Mouse (Mus musculus) MEL (cell line): ENCODE measurements around the gene Suclg2.

Source experiments
- CHD1 ChIP-seq: IDR thresholded peaks from 2 replicates; pipeline ENCODE4 v1.6.1; 2012; ENCODE audit warnings: low read depth, mild to moderate bottlenecking, inconsistent platforms, low read length, improper control_type of control experiment
- CTCF ChIP-seq, 3 experiments: IDR thresholded peaks in 2 of 3; conservative IDR thresholded peaks in 1 of 3; 2 replicates each; pipeline ENCODE4 v1.5.1; 2011 to 2012; ENCODE audit warnings: low read length in 3 of 3, low read depth in 2 of 3, mild to moderate bottlenecking in 2 of 3, improper control_type of control experiment in 1 of 3, inconsistent platforms in 1 of 3, mixed read lengths in 1 of 3, moderate library complexity in 1 of 3; ENCODE audit not compliant: control insufficient read depth in 1 of 3, insufficient read depth in 1 of 3, poor library complexity in 1 of 3, severe bottlenecking in 1 of 3
- E2F4 ChIP-seq: IDR thresholded peaks from 2 replicates; pipeline ENCODE4 v1.6.1; 2011; ENCODE audit warnings: low read depth, low read length, improper control_type of control experiment, borderline replicate concordance
- ELF1 ChIP-seq: IDR thresholded peaks from 2 replicates; pipeline ENCODE4 v1.6.1; 2014; ENCODE audit warnings: low read depth, mild to moderate bottlenecking, inconsistent platforms, low read length, improper control_type of control experiment, moderate library complexity
- ETS1 ChIP-seq: IDR thresholded peaks from 2 replicates; pipeline ENCODE4 v1.6.1; 2012; ENCODE audit warnings: low read depth, mild to moderate bottlenecking, inconsistent platforms, low read length, improper control_type of control experiment, moderate library complexity
- GATA1 ChIP-seq: IDR thresholded peaks from 2 replicates; pipeline ENCODE4 v1.6.1; 2011; ENCODE audit warnings: low read depth, low read length, improper control_type of control experiment
- MAFK ChIP-seq: IDR thresholded peaks from 2 replicates; pipeline ENCODE4 v1.6.1; 2011; ENCODE audit warnings: low read depth, mild to moderate bottlenecking, low read length, improper control_type of control experiment, borderline replicate concordance
- MYC ChIP-seq: IDR thresholded peaks from 2 replicates; pipeline ENCODE4 v1.6.1; 2011; ENCODE audit warnings: low read depth, mild to moderate bottlenecking, low read length, improper control_type of control experiment, moderate library complexity
- POLR2A ChIP-seq, 2 experiments: IDR thresholded peaks; 2 replicates each; pipeline ENCODE4 v1.6.1; 2011 to 2012; ENCODE audit warnings: low read length in 2 of 2, mild to moderate bottlenecking in 2 of 2, control low read depth in 1 of 2, improper control_type of control experiment in 1 of 2, low read depth in 1 of 2, moderate library complexity in 1 of 2; ENCODE audit not compliant: control insufficient read depth in 1 of 2, insufficient read depth in 1 of 2, poor library complexity in 1 of 2
- POLR2AphosphoS5 ChIP-seq: IDR thresholded peaks from 2 replicates; pipeline ENCODE4 v1.6.1; 2012; ENCODE audit warnings: low read depth, borderline replicate concordance, mild to moderate bottlenecking, inconsistent platforms, low read length, moderate library complexity, mixed read lengths
- USF1 ChIP-seq: IDR thresholded peaks from 2 replicates; pipeline ENCODE4 v1.6.1; 2014; ENCODE audit warnings: low read depth, mild to moderate bottlenecking, inconsistent platforms, low read length, improper control_type of control experiment, moderate library complexity
- ZMIZ1 ChIP-seq: IDR thresholded peaks from 2 replicates; pipeline ENCODE4 v1.6.1; 2012; ENCODE audit warnings: low read depth, mild to moderate bottlenecking, inconsistent platforms, low read length, improper control_type of control experiment, moderate library complexity
- ZNF384 ChIP-seq: IDR thresholded peaks from 2 replicates; pipeline ENCODE4 v1.6.1; 2012; ENCODE audit warnings: low read depth, mild to moderate bottlenecking, inconsistent platforms, low read length, improper control_type of control experiment

DNA sequence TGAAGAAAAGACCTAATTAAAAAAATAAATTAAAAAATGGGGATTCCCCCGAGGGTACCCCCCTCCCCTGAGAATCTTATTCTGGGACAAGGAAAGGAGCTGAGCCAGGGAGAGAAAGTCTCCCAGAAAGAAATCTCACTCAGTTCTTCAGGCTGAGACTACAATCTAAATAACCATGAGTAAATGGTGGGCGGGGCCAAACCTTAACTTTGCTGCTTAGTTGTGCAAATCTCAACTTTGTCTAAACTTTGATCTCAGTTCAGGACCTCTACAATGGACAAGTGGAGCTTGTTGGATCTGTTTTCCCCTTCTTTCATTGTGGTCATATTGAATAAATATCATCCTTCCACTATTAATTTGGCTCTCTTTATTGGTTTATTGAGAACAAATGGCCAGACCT, 272.4 kb downstream of the Suclg2 start:
- TF ChIP-seq ZNF384 (no peak), CTCF (IDR thresholded peaks at IDR 0.05 in 2 of 3, conservative IDR thresholded peaks at IDR 0.05 in 1 of 3; ENCODE audit: control insufficient read depth in 1 of 3, insufficient read depth in 1 of 3, low read depth in 2 of 3, low read length in 3 of 3, poor library complexity in 1 of 3, severe bottlenecking in 1 of 3) (no peak), MAFK (no peak), ZMIZ1 (no peak), USF1 (no peak), ELF1 (no peak), GATA1 (no peak), MYC (no peak), ETS1 (no peak), POLR2A (IDR thresholded peaks at IDR 0.05; ENCODE audit: control insufficient read depth in 1 of 2, insufficient read depth in 1 of 2, low read depth in 1 of 2, low read length in 2 of 2, poor library complexity in 1 of 2) (no peak), POLR2AphosphoS5 (no peak), E2F4 (no peak), CHD1 (no peak)
